Mouse (Mus musculus) midbrain, embryonic 16.5 days (tissue): ENCODE data around the gene Mgp. TPM values are rescaled to one million over a fixed set of nuclear protein-coding genes. Genes with fewer than 3 reads are reported as not detected.

Source experiments
- ATAC-seq: fragments of 200-750 bp; cut with Nextera tagmentation; 2 replicates; pipeline ENCODE4 v1.8.0; 2017; ENCODE audit warnings: moderate TSS enrichment
- H3K27ac ChIP-seq: fragments of 300-500 bp; sonication (generic); 2 replicates; pipeline ENCODE4 v1.5.1; 2014; ENCODE audit warnings: mild to moderate bottlenecking, low read length, mixed read lengths
- H3K27me3 ChIP-seq: fragments of 300-500 bp; sonication (generic); 2 replicates; pipeline ENCODE4 v1.6.1; 2014; ENCODE audit warnings: low read depth, low read length, mixed read lengths; ENCODE audit not compliant: control insufficient read depth, insufficient read depth
- H3K36me3 ChIP-seq: fragments of 300-500 bp; sonication (generic); 2 replicates; pipeline ENCODE4 v1.6.1; 2014; ENCODE audit warnings: mild to moderate bottlenecking, low read length, moderate library complexity, mixed read lengths; ENCODE audit not compliant: control insufficient read depth, insufficient read depth
- H3K4me1 ChIP-seq: fragments of 300-500 bp; sonication (generic); 2 replicates; pipeline ENCODE4 v1.6.1; 2014; ENCODE audit warnings: mild to moderate bottlenecking, low read length, mixed read lengths; ENCODE audit not compliant: control insufficient read depth, insufficient read depth
- H3K4me2 ChIP-seq: fragments of 300-500 bp; sonication (generic); 2 replicates; pipeline ENCODE4 v1.6.1; 2014; ENCODE audit warnings: mild to moderate bottlenecking, low read length, mixed read lengths
- H3K4me3 ChIP-seq: fragments of 300-500 bp; sonication (generic); 2 replicates; pipeline ENCODE4 v1.5.1; 2014; ENCODE audit warnings: low read depth, mild to moderate bottlenecking, low read length, moderate library complexity, mixed read lengths
- H3K9ac ChIP-seq: fragments of 300-500 bp; sonication (generic); 2 replicates; pipeline ENCODE4 v1.6.1; 2014; ENCODE audit warnings: low read depth, low read length, mixed read lengths
- H3K9me3 ChIP-seq: fragments of 300-500 bp; sonication (generic); replicated peaks from 2 replicates; pipeline ENCODE4 v1.6.1; 2014; ENCODE audit warnings: mild to moderate bottlenecking, low read length, mixed read lengths; ENCODE audit not compliant: control insufficient read depth, poor library complexity, severe bottlenecking
- WGBS: fragments of 180-500 bp; shearing (Covaris S2); extraction: QIAGEN DNeasy Blood & Tissue Kit; methylation state at CpG from one replicate; pipeline ENCODE4 v1.1.7; 2014; 5-methylcytosine and 5-hydroxymethylcytosine counted together
- polyA plus RNA-seq: library from polyadenylated mRNA; unstranded; fragments of >200 nt; fragmentation: Nextera tagmentation; extraction: Ambion mirVana; gene quantifications from 2 replicates; pipeline ENCODE4 v1.2.1, GENCODE M21; 2015

The Mgp gene
- polyA plus RNA-seq, 1 experiment from 2014 or later: 16.3 TPM

GRCm38 (mm10) chr6:136858420-136858819 is 17.2 kb downstream of the Mgp start:
- no peaks in the 10 kb centered on the region for H3K4me1 ChIP-seq
- no peak overlapping the region for H3K27ac ChIP-seq
- H3K4me3 ChIP-seq: no peak overlapping the region
- no peak overlapping the region for H3K4me2 ChIP-seq
- ATAC-seq: no peak
- H3K9ac ChIP-seq: no peak overlapping the region
- H3K9me3 ChIP-seq: no peaks in the 10 kb centered on the region
- 79% methylated on average over 8 of the region's 8 CpGs for WGBS
- H3K36me3 ChIP-seq: no peaks in the 10 kb centered on the region
- no peaks in the 10 kb centered on the region for H3K27me3 ChIP-seq

GRCm38 (mm10) chr6:136857873-136858260 is 17.8 kb downstream of the Mgp start:
- Histone ChIP-seq H3K27me3 (no peaks in the 10 kb centered on the region), H3K9me3 (no peaks in the 10 kb centered on the region), H3K4me3 (no peak overlapping the region), H3K27ac (no peak overlapping the region), H3K4me2 (no peak overlapping the region), H3K4me1 (no peaks in the 10 kb centered on the region), H3K9ac (no peak overlapping the region), H3K36me3 (no peaks in the 10 kb centered on the region)
- WGBS: 64% methylated on average over 11 of the region's 11 CpGs
- no peak for ATAC-seq

- 77% methylated on average over 18 of the region's 18 CpGs for WGBS
- H3K9ac ChIP-seq: no peak within 1 kb of the TSS
- no peak for ATAC-seq
- H3K4me3 ChIP-seq: no peak within 1 kb of the TSS
- no peaks in the 10 kb centered on the region for H3K27me3 ChIP-seq
- no peaks in the 10 kb centered on the region for H3K36me3 ChIP-seq
- no peaks in the 10 kb centered on the region for H3K9me3 ChIP-seq
- H3K4me2 ChIP-seq: no peak within 1 kb of the TSS
- peaks cover 3% of the 10 kb centered on the region; the same call in 1 of the 2 replicates for H3K4me1 ChIP-seq
- H3K27ac ChIP-seq: no peak within 1 kb of the TSS
Measured at GRCm38 (mm10) chr6:136857186-136857872, 18.3 kb downstream of the Mgp start, which contains the start of gene Art4. Art4 (minus strand) TSS chr6:136857733.

- peaks cover 3% of the 10 kb centered on the region; the same call in 1 of the 2 replicates for H3K4me1 ChIP-seq
Measured at GRCm38 (mm10) chr6:136856071-136856636, 19.5 kb downstream of the Mgp start.

GRCm38 (mm10) chr6:136855183-136855582 is 20.4 kb downstream of the Mgp start:
- H3K27me3 ChIP-seq: no peaks in the 10 kb centered on the region
- H3K36me3 ChIP-seq: no peaks in the 10 kb centered on the region
- 69% methylated on average over 2 of the region's 2 CpGs for WGBS
- no peaks in the 10 kb centered on the region for H3K9me3 ChIP-seq
- H3K4me1 ChIP-seq: peaks cover 3% of the 10 kb centered on the region; the same call in 1 of the 2 replicates
- no peak for ATAC-seq
- no peak overlapping the region for H3K27ac ChIP-seq
- no peak overlapping the region for H3K4me3 ChIP-seq
- H3K9ac ChIP-seq: no peak overlapping the region
- no peak overlapping the region for H3K4me2 ChIP-seq

More at GRCm38 (mm10) chr6:136856071-136856636, 19.5 kb downstream of the Mgp start:
- Histone ChIP-seq H3K4me3 (no peak overlapping the region), H3K9me3 (no peaks in the 10 kb centered on the region), H3K27me3 (no peaks in the 10 kb centered on the region), H3K9ac (no peak overlapping the region), H3K27ac (no peak overlapping the region), H3K36me3 (no peaks in the 10 kb centered on the region), H3K4me2 (no peak overlapping the region)
- WGBS: 70% methylated on average over 14 of the region's 14 CpGs
- no peak for ATAC-seq

GRCm38 (mm10) chr6:136854361-136854781 is 21.3 kb downstream of the Mgp start:
- no peak overlapping the region for H3K27ac ChIP-seq
- H3K27me3 ChIP-seq: no peaks in the 10 kb centered on the region
- H3K4me2 ChIP-seq: no peak overlapping the region
- ATAC-seq: no peak
- H3K4me3 ChIP-seq: no peak overlapping the region
- peaks cover 3% of the 10 kb centered on the region; the same call in 1 of the 2 replicates for H3K4me1 ChIP-seq
- H3K9me3 ChIP-seq: no peaks in the 10 kb centered on the region
- no peaks in the 10 kb centered on the region for H3K36me3 ChIP-seq
- WGBS: 91% methylated on average over 11 of the region's 11 CpGs
- H3K9ac ChIP-seq: no peak overlapping the region

- Histone ChIP-seq H3K36me3 (no peaks in the 10 kb centered on the region), H3K4me2 (no peak overlapping the region), H3K27ac (peak overlapping the region; percentile 43), H3K9me3 (no peaks in the 10 kb centered on the region), H3K4me1 (peaks cover 3% of the 10 kb centered on the region; the same call in 1 of the 2 replicates), H3K9ac (no peak overlapping the region), H3K4me3 (no peak overlapping the region), H3K27me3 (no peaks in the 10 kb centered on the region)
- ATAC-seq: no peak
- 51% methylated on average over 3 of the region's 3 CpGs for WGBS
Measured at GRCm38 (mm10) chr6:136852762-136853161, 22.9 kb downstream of the Mgp start.

GRCm38 (mm10) chr6:136852348-136852747 is 23.3 kb downstream of the Mgp start:
- H3K9me3 ChIP-seq: no peaks in the 10 kb centered on the region
- peak overlapping the region; percentile 43 for H3K27ac ChIP-seq
- no peak overlapping the region for H3K9ac ChIP-seq
- no peak for ATAC-seq
- H3K4me2 ChIP-seq: no peak overlapping the region
- WGBS: 79% methylated on average over 4 of the region's 4 CpGs
- H3K27me3 ChIP-seq: no peaks in the 10 kb centered on the region
- H3K4me3 ChIP-seq: no peak overlapping the region
- H3K36me3 ChIP-seq: no peaks in the 10 kb centered on the region
- peaks cover 3% of the 10 kb centered on the region; the same call in 1 of the 2 replicates for H3K4me1 ChIP-seq

- H3K4me1 ChIP-seq: peaks cover 3% of the 10 kb centered on the region; the same call in 1 of the 2 replicates
Measured at GRCm38 (mm10) chr6:136850267-136850666, 25.4 kb downstream of the Mgp start.

More at GRCm38 (mm10) chr6:136850267-136850666, 25.4 kb downstream of the Mgp start:
- no peak overlapping the region for H3K4me3 ChIP-seq
- no peak overlapping the region for H3K4me2 ChIP-seq
- H3K27ac ChIP-seq: no peak overlapping the region
- H3K27me3 ChIP-seq: no peaks in the 10 kb centered on the region
- H3K9me3 ChIP-seq: no peaks in the 10 kb centered on the region
- ATAC-seq: no peak
- no peak overlapping the region for H3K9ac ChIP-seq
- WGBS: 79% methylated on average over 6 of the region's 6 CpGs
- H3K36me3 ChIP-seq: no peaks in the 10 kb centered on the region
